Mouse (Mus musculus): Measurements from ENCODE around the gene Spaca7.

DNA sequence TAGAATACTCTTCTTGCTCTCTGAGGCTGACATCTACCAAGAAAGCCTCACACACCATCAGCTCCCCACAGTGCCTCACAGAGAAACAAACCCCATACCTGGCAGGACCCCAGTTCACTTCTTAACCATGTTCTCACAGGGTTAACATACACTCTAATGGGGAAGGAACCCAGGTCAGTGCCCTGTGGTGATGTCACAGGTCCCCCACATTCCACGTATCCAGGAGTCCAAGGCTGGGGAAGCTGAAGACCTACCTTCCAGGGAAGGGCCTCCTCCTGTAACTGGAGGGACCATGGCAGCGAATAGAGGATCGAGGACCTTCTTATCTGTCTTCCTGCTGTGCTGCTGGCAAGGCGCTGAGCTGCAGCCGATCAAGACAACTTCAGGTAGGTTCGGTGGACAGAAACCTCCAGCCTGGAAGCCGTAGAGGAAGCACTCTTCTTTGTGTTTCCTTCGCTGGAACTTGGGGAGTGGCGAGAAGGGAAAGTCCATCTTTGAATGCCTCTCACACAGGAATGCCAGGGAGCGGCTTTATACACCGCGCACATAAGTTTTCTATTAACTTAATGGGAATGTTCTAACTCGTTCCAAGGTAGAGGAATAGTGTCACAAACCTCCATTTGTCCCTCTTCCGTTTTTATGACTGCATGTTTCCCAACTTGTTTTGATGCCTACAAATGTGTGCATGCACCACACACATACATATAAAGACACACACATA is at the start of gene Spaca7:
- no peak for TF ChIP-seq CTCF (IDR thresholded peaks at IDR 0.05; ENCODE audit: insufficient read depth, low read length)
- TF ChIP-seq POLR2A (IDR thresholded peaks at IDR 0.05; ENCODE audit: borderline replicate concordance, extremely low read depth, low read depth, low read length) = no peak

Measured in lung, adult 2 months (tissue).